Mouse (Mus musculus): ENCODE measurements around the gene 4930516K23Rik. TPM values are rescaled to one million over a fixed set of nuclear protein-coding genes. Genes with fewer than 3 reads are reported as not detected.

The 4930516K23Rik gene
- polyA plus RNA-seq, 1 experiment from 2014 or later, result not detected

DNA sequence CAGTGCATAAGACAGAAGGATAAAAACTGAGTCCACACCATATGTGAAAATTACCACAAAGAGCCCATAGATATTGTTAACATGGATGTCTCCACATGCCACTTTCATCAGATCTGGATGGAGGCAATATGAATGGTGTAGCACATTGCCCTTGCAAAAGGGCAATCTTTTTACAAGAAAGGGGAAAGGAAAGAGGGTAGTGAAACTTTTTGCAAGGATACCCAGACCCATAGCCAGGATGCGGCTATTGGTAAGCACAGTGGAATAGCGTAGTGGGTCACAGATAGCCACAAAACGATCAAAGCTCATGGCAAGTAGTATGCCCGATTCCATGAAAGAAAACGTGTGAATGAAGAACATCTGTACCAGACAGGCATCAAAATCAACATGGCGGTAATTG lies 39.6 kb downstream of the 4930516K23Rik start:
- ATAC-seq (ENCODE audit: insufficient read depth), result no peak
- Histone ChIP-seq H3K36me3 (replicated peaks) (no peaks in the 10 kb centered on the region), H3K9ac (no peak overlapping the region), H3K27ac (replicated peaks) (no peak overlapping the region), H3K4me3 (replicated peaks) (no peak overlapping the region), H3K9me3 (replicated peaks) (no peaks in the 10 kb centered on the region), H3K4me1 (replicated peaks) (no peaks in the 10 kb centered on the region), H3K27me3 (no peaks in the 10 kb centered on the region), H3K4me2 (no peak overlapping the region)
- WGBS (ENCODE audit: insufficient replicate concordance), result 66% methylated on average over 6 of the region's 6 CpGs

DNA sequence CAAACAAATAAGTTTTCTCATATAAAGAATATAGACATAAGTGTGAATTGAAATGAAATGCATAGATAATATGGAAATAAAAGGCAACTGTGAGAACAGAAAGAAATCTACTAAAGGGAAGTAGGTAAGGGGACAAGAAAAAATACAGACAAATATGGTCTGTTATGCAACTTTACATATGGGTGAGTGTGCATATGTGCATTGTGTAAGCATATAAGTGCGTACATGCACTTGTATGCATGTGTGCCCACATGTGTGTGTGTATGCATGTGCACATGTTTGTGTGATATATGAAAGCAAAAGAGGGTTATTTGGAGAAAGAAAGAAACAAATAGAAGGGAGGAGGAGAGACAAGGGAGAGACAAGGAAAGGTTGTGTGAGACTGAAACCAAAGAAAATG lies 42.3 kb downstream of the 4930516K23Rik start:
- H3K27ac ChIP-seq (replicated peaks), result no peak overlapping the region
- H3K36me3 ChIP-seq (replicated peaks), result no peaks in the 10 kb centered on the region
- no peak overlapping the region for H3K4me3 ChIP-seq (replicated peaks)
- no peak overlapping the region for H3K9ac ChIP-seq
- H3K4me1 ChIP-seq (replicated peaks), result no peaks in the 10 kb centered on the region
- no peak for ATAC-seq (ENCODE audit: insufficient read depth)
- H3K4me2 ChIP-seq, result no peak overlapping the region
- H3K9me3 ChIP-seq (replicated peaks), result no peaks in the 10 kb centered on the region
- 55% methylated on average over 1 of the region's 1 CpGs for WGBS (ENCODE audit: insufficient replicate concordance)
- H3K27me3 ChIP-seq, result no peaks in the 10 kb centered on the region

DNA sequence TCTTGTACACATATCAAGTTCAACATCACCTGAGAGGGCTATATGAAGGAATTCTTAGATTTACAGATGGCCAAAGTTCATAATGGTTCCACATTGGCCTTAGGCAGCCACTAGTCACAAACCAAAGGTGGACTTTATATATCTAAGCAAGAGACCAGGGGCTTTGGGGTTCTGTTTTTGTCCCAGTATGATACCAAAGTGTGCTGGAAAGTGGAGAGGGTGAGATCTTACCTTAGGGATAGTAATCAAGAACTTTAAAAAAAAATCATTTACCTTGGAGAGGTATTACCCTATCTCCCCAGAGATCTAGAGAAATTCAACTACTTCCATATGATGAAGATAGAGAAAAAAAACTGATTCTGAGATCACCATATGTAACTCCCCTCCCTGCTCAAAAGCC lies 44.0 kb downstream of the 4930516K23Rik start, which contains the start of gene Olfr639:
Olfr639 (minus strand) TSS at position 101 of the 400 bp plus-strand sequence.
- Histone ChIP-seq H3K9ac (no peak within 1 kb of the TSS), H3K4me3 (replicated peaks) (no peak within 1 kb of the TSS), H3K4me1 (replicated peaks) (no peaks in the 10 kb centered on the region), H3K36me3 (replicated peaks) (no peaks in the 10 kb centered on the region), H3K9me3 (replicated peaks) (no peaks in the 10 kb centered on the region), H3K27me3 (no peaks in the 10 kb centered on the region), H3K4me2 (no peak within 1 kb of the TSS), H3K27ac (replicated peaks) (no peak within 1 kb of the TSS)
- ATAC-seq (ENCODE audit: insufficient read depth), result no peak

Other genes starting within 250 kb of the 4930516K23Rik start
- gene Hbb-bt, start 247.4 kb downstream of the 4930516K23Rik start, polyA plus RNA-seq (2015; fragmentation: Nextera tagmentation; extraction: Ambion mirVana), result 48,050 and 52,773 TPM in 2 replicates
- 116,188 and 122,775 TPM in 2 replicates for gene Hbb-bs, start 233.3 kb downstream of the 4930516K23Rik start, polyA plus RNA-seq (2015; fragmentation: Nextera tagmentation; extraction: Ambion mirVana)
- gene Hbb-bh2, start 220.9 kb downstream of the 4930516K23Rik start, polyA plus RNA-seq (2015; fragmentation: Nextera tagmentation; extraction: Ambion mirVana), result not detected in 2 replicates
- 44.8 and 64.6 TPM in 2 replicates for gene Hbb-bh1, start 218.3 kb downstream of the 4930516K23Rik start, polyA plus RNA-seq (2015; fragmentation: Nextera tagmentation; extraction: Ambion mirVana)
- gene Hbb-y, start 208.2 kb downstream of the 4930516K23Rik start, polyA plus RNA-seq (2015; fragmentation: Nextera tagmentation; extraction: Ambion mirVana), result 304 and 542 TPM in 2 replicates
- gene Olfr66, start 175.2 kb downstream of the 4930516K23Rik start, polyA plus RNA-seq (2015; fragmentation: Nextera tagmentation; extraction: Ambion mirVana), result 0.13 TPM in 1 of 2 replicates, not detected in the other
- not detected in 2 replicates for gene Olfr64, start 167.0 kb downstream of the 4930516K23Rik start, polyA plus RNA-seq (2015; fragmentation: Nextera tagmentation; extraction: Ambion mirVana)
- not detected in 2 replicates for gene Olfr65, start 158.0 kb downstream of the 4930516K23Rik start, polyA plus RNA-seq (2015; fragmentation: Nextera tagmentation; extraction: Ambion mirVana)
- 0.20 and 0.48 TPM in 2 replicates for gene Olfr631, start 132.6 kb downstream of the 4930516K23Rik start, polyA plus RNA-seq (2015; fragmentation: Nextera tagmentation; extraction: Ambion mirVana)
- 0.16 and 0.23 TPM in 2 replicates for gene Olfr632, start 127.1 kb downstream of the 4930516K23Rik start, polyA plus RNA-seq (2015; fragmentation: Nextera tagmentation; extraction: Ambion mirVana)
- gene Olfr633, start 117.0 kb downstream of the 4930516K23Rik start, polyA plus RNA-seq (2015; fragmentation: Nextera tagmentation; extraction: Ambion mirVana), result 0.02 TPM in 1 of 2 replicates, not detected in the other
- not detected in 2 replicates for gene Olfr635, start 90.3 kb downstream of the 4930516K23Rik start, polyA plus RNA-seq (2015; fragmentation: Nextera tagmentation; extraction: Ambion mirVana)
- not detected in 2 replicates for gene Olfr638, start 62.7 kb downstream of the 4930516K23Rik start, polyA plus RNA-seq (2015; fragmentation: Nextera tagmentation; extraction: Ambion mirVana)
- gene Olfr639, start 44.1 kb downstream of the 4930516K23Rik start, polyA plus RNA-seq (2015; fragmentation: Nextera tagmentation; extraction: Ambion mirVana), result not detected in 2 replicates
- not detected in 2 replicates for gene Olfr640, start 35.9 kb downstream of the 4930516K23Rik start, polyA plus RNA-seq (2015; fragmentation: Nextera tagmentation; extraction: Ambion mirVana)
- gene Olfr641, start 26.0 kb downstream of the 4930516K23Rik start, polyA plus RNA-seq (2015; fragmentation: Nextera tagmentation; extraction: Ambion mirVana), result not detected in 2 replicates
- not detected in 2 replicates for gene Olfr642, start 8.8 kb downstream of the 4930516K23Rik start, polyA plus RNA-seq (2015; fragmentation: Nextera tagmentation; extraction: Ambion mirVana)
- gene Olfr644, start 10.4 kb upstream of the 4930516K23Rik start, polyA plus RNA-seq (2015; fragmentation: Nextera tagmentation; extraction: Ambion mirVana), result not detected in 2 replicates
- gene Olfr645, start 24.0 kb upstream of the 4930516K23Rik start, polyA plus RNA-seq (2015; fragmentation: Nextera tagmentation; extraction: Ambion mirVana), result not detected in 2 replicates
- gene Olfr646, start 43.4 kb upstream of the 4930516K23Rik start, polyA plus RNA-seq (2015; fragmentation: Nextera tagmentation; extraction: Ambion mirVana), result not detected in 2 replicates
- not detected in 2 replicates for gene Ubqln5, start 68.4 kb upstream of the 4930516K23Rik start, polyA plus RNA-seq (2015; fragmentation: Nextera tagmentation; extraction: Ambion mirVana)
- not detected in 2 replicates for gene Olfr643, start 76.0 kb upstream of the 4930516K23Rik start, polyA plus RNA-seq (2015; fragmentation: Nextera tagmentation; extraction: Ambion mirVana)
- gene Ubqln3, start 81.8 kb upstream of the 4930516K23Rik start, polyA plus RNA-seq (2015; fragmentation: Nextera tagmentation; extraction: Ambion mirVana), result not detected in 2 replicates
- not detected in 2 replicates for gene Ubqlnl, start 89.1 kb upstream of the 4930516K23Rik start, polyA plus RNA-seq (2015; fragmentation: Nextera tagmentation; extraction: Ambion mirVana)
- gene Olfm5, start 103.4 kb upstream of the 4930516K23Rik start, polyA plus RNA-seq (2015; fragmentation: Nextera tagmentation; extraction: Ambion mirVana), result not detected in 2 replicates
- 0.06 and 0.08 TPM in 2 replicates for gene Olfr648, start 121.9 kb upstream of the 4930516K23Rik start, polyA plus RNA-seq (2015; fragmentation: Nextera tagmentation; extraction: Ambion mirVana)
- not detected in 2 replicates for gene Olfr649, start 134.5 kb upstream of the 4930516K23Rik start, polyA plus RNA-seq (2015; fragmentation: Nextera tagmentation; extraction: Ambion mirVana)
- gene Trim6, start 157.3 kb upstream of the 4930516K23Rik start, polyA plus RNA-seq (2015; fragmentation: Nextera tagmentation; extraction: Ambion mirVana), result 0.43 and 0.50 TPM in 2 replicates
- 1.6 and 1.8 TPM in 2 replicates for gene Trim34a, start 183.0 kb upstream of the 4930516K23Rik start, polyA plus RNA-seq (2015; fragmentation: Nextera tagmentation; extraction: Ambion mirVana)
- 0.32 and 0.37 TPM in 2 replicates for gene Trim5, start 226.6 kb upstream of the 4930516K23Rik start, polyA plus RNA-seq (2015; fragmentation: Nextera tagmentation; extraction: Ambion mirVana)